Mouse (Mus musculus): ENCODE measurements at regions not wholly inside any gene's neighbourhood (a gene's known extent, or its start where the extent isn't known, plus 50 kb on each side); places are given as distances from the start of the nearest gene placed in this dataset.

DNA sequence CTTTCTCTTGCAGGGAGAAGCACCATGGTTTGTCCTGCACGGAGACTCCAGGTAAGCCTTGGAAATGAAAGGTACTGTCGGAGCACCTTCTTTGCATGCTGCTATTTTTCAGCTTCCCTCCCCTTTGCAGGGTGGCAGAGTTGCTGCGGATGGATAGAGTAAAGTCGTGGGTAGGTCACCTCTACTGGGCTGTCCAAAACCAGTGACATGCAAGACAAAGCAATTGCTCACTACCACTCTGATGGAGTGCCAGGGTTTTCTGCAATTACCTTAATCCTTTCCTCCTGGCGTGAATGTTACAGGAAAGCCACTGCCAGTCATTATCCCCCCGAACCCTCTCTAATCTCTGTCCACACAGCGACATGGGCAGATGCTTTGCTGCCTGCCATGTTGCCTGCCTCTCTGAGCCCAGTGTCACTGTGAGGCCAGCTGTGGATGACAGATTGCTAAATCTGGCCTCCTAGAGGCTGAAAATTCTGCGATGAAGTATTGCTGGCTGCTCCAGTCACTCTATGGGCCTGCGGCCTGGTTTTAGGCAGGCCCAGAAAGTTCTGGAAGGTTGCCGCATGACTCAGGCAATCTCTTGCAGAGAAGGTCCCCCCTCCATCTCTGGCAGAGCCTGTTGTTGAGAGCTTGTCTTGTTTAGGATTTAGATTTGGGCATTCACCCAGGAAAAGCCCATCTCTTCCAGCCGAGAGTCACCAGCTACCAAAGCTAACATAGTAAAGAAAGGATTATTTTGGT lies 54.1 kb upstream of the Sod3 start:
- DNase-seq, result peak; percentile 35

DNA sequence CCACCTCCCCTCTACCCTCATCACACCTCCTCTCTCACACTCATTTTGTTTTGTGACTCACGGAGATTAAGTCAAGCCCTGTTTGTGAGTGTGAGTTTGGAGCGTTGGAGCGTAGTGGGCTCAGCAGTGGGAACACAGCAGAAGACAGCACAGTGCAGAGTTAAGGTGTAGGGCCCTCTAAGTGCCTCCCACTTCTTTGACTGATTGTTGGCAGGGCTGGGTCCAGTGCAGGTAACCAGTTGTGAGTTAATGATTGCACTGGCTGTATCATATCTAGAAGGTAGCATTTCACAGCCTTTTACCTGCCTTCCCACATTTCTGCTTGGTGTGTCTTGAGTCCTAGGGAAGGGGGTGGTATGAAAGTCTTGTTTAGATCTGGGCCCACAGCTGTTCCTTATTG lies 67.3 kb upstream of the Sod3 start:
- DNase-seq, result no peak

DNA sequence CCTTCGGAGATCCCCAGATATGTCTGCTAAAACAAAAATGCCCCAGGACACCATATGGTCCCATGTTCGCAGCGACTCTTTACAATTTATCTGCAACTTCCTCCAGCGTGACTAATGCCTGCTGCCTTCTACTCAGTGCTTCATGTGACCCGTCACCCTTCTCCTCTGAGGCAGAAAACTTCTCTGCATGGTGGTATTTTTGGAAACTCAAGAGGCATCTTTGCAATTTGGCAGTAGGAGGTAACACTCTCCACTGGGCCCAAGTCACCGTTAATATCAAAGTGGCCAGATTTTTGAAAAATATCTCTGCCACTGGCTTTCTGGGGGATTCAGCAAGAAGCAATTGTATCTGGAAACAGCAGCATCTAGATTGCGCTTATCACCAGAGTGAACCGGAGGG lies 69.1 kb upstream of the Sod3 start:
- no peak for DNase-seq

DNA sequence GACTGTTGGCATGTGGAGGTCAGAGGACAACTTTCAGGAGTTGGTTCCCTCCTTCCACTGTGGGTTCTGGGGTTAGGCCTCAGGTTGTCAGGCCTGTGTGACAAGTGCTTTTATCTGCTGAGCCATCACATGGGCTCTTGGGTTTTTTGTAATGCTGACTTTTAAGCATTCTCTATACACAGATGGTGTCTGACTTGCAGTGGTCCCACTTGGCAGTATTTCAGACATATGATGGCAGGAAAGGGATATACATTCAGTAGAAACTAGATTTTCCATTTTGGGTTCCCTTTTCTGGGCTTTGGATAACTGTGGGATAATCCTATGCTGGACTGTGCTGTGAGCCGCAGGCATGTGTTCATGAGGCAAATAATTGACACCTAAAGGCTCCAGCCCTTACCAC lies 75.3 kb upstream of the Sod3 start:
- no peak for DNase-seq

DNA sequence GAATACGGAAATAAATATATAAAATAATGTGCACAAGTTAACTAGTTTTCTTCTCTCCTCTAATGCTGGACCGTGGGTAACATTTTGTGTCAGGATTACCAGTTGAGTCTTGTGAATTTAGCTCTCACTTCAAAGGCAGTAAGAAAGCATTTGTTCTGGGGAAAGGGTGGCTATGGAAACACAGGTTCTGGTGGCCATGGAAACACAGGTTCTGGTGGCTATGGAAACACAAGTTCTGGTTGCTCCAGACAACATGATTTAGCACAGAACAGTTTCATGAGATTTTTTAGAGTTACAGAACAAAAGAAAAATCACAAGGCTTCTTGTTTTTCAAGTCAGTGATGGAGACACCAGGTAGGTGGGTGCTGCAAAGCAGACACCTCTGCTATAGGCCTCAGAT lies 82.7 kb upstream of the Sod3 start:
- no peak for DNase-seq

DNA sequence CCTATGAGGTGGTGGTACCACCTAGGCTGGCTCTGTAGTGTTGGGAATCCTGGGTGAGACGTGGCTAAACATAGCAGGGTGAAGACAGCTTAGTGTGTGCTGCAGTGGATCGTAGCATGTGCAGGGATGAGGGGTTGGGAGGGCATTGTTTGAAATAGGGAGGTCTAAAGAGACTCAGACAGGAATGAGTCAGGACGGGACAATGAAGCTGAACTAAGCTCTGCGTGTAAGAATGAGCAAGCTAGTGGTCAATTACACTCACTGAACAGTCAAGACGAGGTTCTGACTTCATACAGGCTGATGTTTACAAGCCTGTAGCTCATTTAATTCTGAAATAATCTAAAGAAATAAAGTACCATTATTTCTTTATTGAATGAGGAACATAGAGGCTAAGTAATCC lies 85.5 kb upstream of the Sod3 start:
- no peak for DNase-seq

DNA sequence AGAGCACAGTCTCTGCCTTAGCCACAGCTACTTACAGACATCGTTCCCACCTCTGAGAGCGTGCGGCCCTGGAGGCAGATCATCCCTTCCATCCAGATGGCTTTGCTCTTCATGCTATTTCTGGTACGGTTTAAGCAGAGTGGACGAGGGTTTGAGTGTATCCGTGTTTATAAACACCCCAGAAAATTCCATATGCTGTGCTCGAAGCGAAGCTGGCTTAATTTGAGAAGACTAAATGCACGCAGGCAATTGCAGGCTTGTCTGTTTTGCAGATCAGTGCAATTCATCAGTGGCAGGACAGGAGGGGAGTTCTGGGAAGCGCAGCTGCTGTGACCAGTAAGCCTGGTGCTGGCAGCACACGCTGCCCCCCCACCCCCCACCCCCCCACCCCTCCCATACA lies 72.9 kb upstream of the Dhx15 start:
- DNase-seq, result no peak

DNA sequence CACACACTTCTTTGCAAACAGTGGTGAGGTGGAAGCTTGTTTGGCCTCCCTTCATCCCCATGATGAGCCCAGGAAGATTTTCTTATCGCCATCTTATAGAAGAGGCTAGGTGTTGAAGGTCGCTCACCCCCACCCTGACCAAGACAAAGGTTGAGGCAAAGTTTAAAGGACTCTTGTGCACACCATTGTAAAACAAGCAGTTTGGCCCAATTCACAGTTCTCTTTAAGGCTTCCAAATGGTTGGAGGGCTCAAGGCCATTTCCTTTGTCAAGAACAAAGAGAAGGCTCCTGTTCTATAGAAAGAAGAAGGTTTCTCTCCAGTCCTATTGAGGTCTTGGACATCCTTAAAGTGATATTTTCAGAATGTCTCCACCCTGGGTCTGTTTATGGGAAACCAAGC lies 67.8 kb upstream of the Dhx15 start:
- no peak for DNase-seq

DNA sequence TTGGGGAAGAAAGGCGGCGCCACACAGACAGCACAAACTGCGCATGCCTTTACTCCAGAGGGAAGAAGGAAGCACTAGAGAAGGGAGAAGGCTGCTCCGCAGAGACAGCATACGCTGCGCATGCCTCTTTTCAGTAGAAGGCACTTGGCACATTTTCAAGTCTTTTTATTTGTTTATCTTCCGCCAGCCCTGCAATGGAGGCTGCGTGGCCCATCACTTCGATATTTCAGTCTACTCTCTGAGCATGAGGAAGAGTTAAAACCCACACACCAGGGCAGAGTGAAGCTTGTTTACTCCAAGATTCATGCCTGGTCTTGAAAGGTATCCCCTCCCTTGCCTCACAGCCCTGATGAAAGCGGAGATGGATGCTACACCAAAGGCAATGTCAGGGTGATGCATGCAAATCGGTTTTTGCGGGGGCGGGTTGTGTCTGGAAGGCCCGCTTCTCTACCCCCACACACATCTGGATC lies 64.3 kb upstream of the Dhx15 start:
- no peak for DNase-seq

DNA sequence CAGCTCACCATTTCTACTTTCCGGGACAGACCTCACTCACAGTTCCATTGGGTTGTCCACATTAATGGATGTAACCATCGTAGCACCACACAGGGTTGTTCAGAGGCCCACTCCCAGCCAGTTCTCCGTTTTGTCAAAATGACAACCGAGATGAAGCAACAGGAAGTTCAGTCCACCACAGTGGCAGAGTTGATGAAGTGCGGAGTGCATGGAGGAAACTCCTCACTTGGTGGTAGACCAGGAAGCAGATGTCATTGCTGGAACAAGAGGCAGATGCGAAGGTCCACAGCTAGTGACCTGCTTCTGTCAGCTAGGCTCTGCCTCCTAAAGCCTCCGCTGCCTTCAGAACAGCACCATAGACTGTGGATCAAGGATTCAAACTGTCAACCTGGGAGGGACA lies 59.5 kb upstream of the Dhx15 start:
- no peak for DNase-seq

DNA sequence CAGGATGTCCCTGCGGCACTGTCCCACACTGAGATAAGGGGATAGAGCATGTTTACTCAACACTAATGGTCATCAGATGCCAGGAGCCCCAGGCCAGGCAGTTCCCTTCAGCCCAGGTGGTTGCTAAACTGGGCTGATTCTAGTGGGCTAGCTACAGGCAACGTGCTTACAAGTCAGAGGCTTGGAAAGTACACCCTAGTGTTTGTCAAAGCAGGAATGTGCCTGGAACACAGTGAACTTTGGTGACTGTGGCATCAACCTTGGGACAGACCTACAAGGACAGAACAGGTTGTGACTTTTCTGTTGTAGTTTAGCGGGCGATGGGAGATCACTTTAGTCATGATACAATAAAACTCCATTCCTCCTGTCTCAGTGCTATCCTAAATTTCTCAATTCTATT lies 53.6 kb upstream of the Dhx15 start:
- DNase-seq, result no peak

DNA sequence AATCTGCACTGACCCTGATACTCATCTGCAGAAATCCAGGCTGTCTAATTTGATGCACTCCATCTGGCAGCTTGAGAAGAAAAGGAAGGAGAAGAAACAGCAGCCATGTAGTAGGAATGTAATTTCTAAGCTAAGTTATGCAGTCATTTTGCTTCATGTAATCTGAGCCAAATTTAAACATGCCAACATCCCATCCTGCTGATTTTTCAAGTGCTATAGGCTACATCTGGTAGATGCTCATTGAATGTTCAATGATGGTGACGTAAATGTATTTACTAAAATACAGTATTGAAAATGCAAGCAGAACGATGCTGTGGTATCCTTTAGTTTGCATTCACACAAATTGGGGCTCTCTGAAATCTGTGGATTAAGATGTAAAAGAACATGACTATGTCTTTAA lies 52.1 kb upstream of the Dhx15 start:
- DNase-seq, result no peak

DNA sequence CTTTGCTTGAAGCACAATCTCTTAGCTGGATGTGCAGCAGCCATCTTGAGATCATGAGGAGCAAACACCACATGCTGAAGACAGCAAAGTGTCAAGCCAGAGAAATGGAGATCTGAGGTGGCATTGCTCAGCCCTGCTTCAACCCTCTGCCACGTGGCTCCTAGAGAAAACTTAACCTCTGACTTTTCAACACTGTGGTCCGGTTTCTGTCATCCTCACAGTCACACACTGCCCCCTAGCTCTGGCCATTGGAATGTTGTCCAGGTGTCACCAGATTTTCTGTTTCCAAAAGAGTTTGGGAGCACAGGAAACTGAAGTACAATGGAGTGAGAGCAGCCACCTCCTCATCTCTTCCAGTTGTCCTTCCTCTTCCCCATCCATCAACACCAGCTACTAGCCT lies 50.2 kb upstream of the Dhx15 start:
- no peak for DNase-seq
